ENCODE assay signal across 7 mouse cellular contexts in genomic region chr4:132113411-132114095, GRCm38 (mm10). TPM values are rescaled to one million over a fixed set of nuclear protein-coding genes. Genes with fewer than 3 reads are reported as not detected.
DNase-seq lines count a peak whose midpoint lies in the region; ATAC-seq and TF ChIP-seq lines count a peak whose summit lies in the region.

No protein-coding gene starts in this region.

- ATAC-seq in lung, embryonic 14.5 days (ENCODE audit: insufficient read depth): no peak
- no peak for ATAC-seq in embryonic facial prominence, embryonic 12.5 days (ENCODE audit: insufficient number of reproducible peaks, insufficient read depth, low FRiP score, low TSS enrichment)
- ATAC-seq in hindbrain, postnatal 0 days: peak; percentile 56; the same call in 1 of the 2 replicates
- peak; percentile 42; the same call in 1 of the 2 replicates for ATAC-seq in megakaryocyte-erythroid progenitor cell, adult 5-6 weeks (replicated peaks; ENCODE audit: low FRiP score, low TSS enrichment, poor library complexity, severe bottlenecking)
- no peak for ATAC-seq in frontal cortex, adult (ENCODE audit: low TSS enrichment)

- DNase-seq in lung, embryonic 14.5 days: peak; percentile 16
- DNase-seq in lung, postnatal 36 days: no peak
- peak; percentile 50 for DNase-seq in hindbrain, postnatal 0 days (ENCODE audit: low spot score)
- no peak for DNase-seq in adrenal gland, adult 8-10 months

- H3K27ac ChIP-seq in lung, embryonic 14.5 days (ENCODE audit: low read depth): no peak overlapping the region
- H3K27ac ChIP-seq in embryonic facial prominence, embryonic 12.5 days: no peak overlapping the region
- H3K27ac ChIP-seq in hindbrain, postnatal 0 days: no peak overlapping the region

- H3K4me2 ChIP-seq in lung, embryonic 14.5 days: peak overlapping the region; percentile 57
- H3K4me2 ChIP-seq in embryonic facial prominence, embryonic 12.5 days (replicated peaks): peak overlapping the region; percentile 44
- H3K4me2 ChIP-seq in hindbrain, postnatal 0 days (ENCODE audit: low read depth, low read length): peak overlapping the region; percentile 55

- no peak for TF ChIP-seq CTCF in lung, embryonic 14.5 days (IDR thresholded peaks at IDR 0.05; ENCODE audit: low read depth)
- no peak for TF ChIP-seq CTCF in hindbrain, postnatal 0 days (IDR thresholded peaks at IDR 0.05; ENCODE audit: low read depth)

- peaks cover 8% of the 10 kb centered on the region for H3K27me3 ChIP-seq in lung, embryonic 14.5 days (ENCODE audit: insufficient read depth, low read length)
- peaks cover 18% of the 10 kb centered on the region for H3K27me3 ChIP-seq in embryonic facial prominence, embryonic 12.5 days
- no peaks in the 10 kb centered on the region for H3K27me3 ChIP-seq in hindbrain, postnatal 0 days (ENCODE audit: insufficient read depth, low read length)

- H3K9ac ChIP-seq in lung, embryonic 14.5 days: no peak overlapping the region; the same call in 1 of the 2 replicates
- H3K9ac ChIP-seq in embryonic facial prominence, embryonic 12.5 days: peak overlapping the region; percentile 4; the same call in 1 of the 2 replicates
- H3K9ac ChIP-seq in hindbrain, postnatal 0 days (replicated peaks; ENCODE audit: low read length): peak overlapping the region; percentile 35; the same call in 1 of the 2 replicates

- peak overlapping the region; percentile 29 for H3K4me3 ChIP-seq in lung, embryonic 14.5 days (ENCODE audit: low read depth, low read length)
- H3K4me3 ChIP-seq in embryonic facial prominence, embryonic 12.5 days: peak overlapping the region; percentile 24
- peak overlapping the region; percentile 19 for H3K4me3 ChIP-seq in hindbrain, postnatal 0 days (ENCODE audit: low read length)

- H3K36me3 ChIP-seq in lung, embryonic 14.5 days (ENCODE audit: insufficient read depth): no peaks in the 10 kb centered on the region
- no peaks in the 10 kb centered on the region for H3K36me3 ChIP-seq in embryonic facial prominence, embryonic 12.5 days
- no peaks in the 10 kb centered on the region for H3K36me3 ChIP-seq in hindbrain, postnatal 0 days (ENCODE audit: insufficient read depth, low read length)

- WGBS in lung, embryonic 14.5 days: 38% methylated on average over 53 of the region's 53 CpGs
- WGBS in embryonic facial prominence, embryonic 12.5 days: 40% methylated on average over 53 of the region's 53 CpGs
- 42% methylated on average over 53 of the region's 53 CpGs for WGBS in hindbrain, postnatal 0 days

- no peaks in the 10 kb centered on the region for H3K4me1 ChIP-seq in lung, embryonic 14.5 days (ENCODE audit: insufficient read depth)
- no peaks in the 10 kb centered on the region; the same call in 1 of the 2 replicates for H3K4me1 ChIP-seq in embryonic facial prominence, embryonic 12.5 days
- no peaks in the 10 kb centered on the region for H3K4me1 ChIP-seq in hindbrain, postnatal 0 days (ENCODE audit: insufficient read depth, low read length)

- H3K9me3 ChIP-seq in lung, embryonic 14.5 days (ENCODE audit: low read depth, low read length): no peaks in the 10 kb centered on the region
- no peaks in the 10 kb centered on the region for H3K9me3 ChIP-seq in embryonic facial prominence, embryonic 12.5 days
- H3K9me3 ChIP-seq in hindbrain, postnatal 0 days (ENCODE audit: low read length): no peaks in the 10 kb centered on the region

RNA-seq across cellular contexts. Expression of gene Oprd1, which starts 30.7 kb away (rescaled TPM):
- polyA plus RNA-seq in lung, embryonic 14.5 days (2014; fragmentation: Nextera tagmentation; extraction: Ambion mirVana): 0.04 TPM in 1 of 2 replicates, not detected in the other
- polyA plus RNA-seq in embryonic facial prominence, embryonic 12.5 days (2016; fragmentation: Nextera tagmentation; extraction: Ambion mirVana): 0.51 and 0.52 TPM in 2 replicates
- total RNA-seq in hindbrain, postnatal 0 days (2014; rRNA removed): 3.5 and 6.3 TPM in 2 replicates
- polyA plus RNA-seq in hindbrain, postnatal 0 days (2015; fragmentation: Nextera tagmentation; extraction: Ambion mirVana): 0.66 and 0.86 TPM in 2 replicates
- total RNA-seq in megakaryocyte-erythroid progenitor cell, adult 5-6 weeks (2014; fragmentation: Nextera tagmentation): not detected in 2 replicates
- not detected in 2 replicates for total RNA-seq in megakaryocyte-erythroid progenitor cell, adult 5-6 weeks (2017)
- 1 to 10 TPM in 2 of 4 experiments, under 1 TPM in 2; 0.70 to 1.4 (median 0.93) TPM for total RNA-seq in adrenal gland, adult 8-10 months (2022)

RNA-seq across cellular contexts. Expression of gene Epb41, which starts 38.4 kb away (rescaled TPM):
- 79.1 and 86.3 TPM in 2 replicates for polyA plus RNA-seq in lung, embryonic 14.5 days (2014; fragmentation: Nextera tagmentation; extraction: Ambion mirVana)
- polyA plus RNA-seq in embryonic facial prominence, embryonic 12.5 days (2016; fragmentation: Nextera tagmentation; extraction: Ambion mirVana): 117 and 125 TPM in 2 replicates
- 69.7 and 70.1 TPM in 2 replicates for total RNA-seq in hindbrain, postnatal 0 days (2014; rRNA removed)
- polyA plus RNA-seq in hindbrain, postnatal 0 days (2015; fragmentation: Nextera tagmentation; extraction: Ambion mirVana): 33.3 and 33.7 TPM in 2 replicates
- total RNA-seq in megakaryocyte-erythroid progenitor cell, adult 5-6 weeks (2014; fragmentation: Nextera tagmentation): 92.6 and 109 TPM in 2 replicates
- 74.2 and 82.1 TPM in 2 replicates for total RNA-seq in megakaryocyte-erythroid progenitor cell, adult 5-6 weeks (2017)
- total RNA-seq in adrenal gland, adult 8-10 months (2022): 10 to 100 TPM; 44.7 to 57.0 (median 55.7) TPM

RNA-seq across cellular contexts. Expression of gene Gm10300, which starts 39.1 kb away (rescaled TPM):
- polyA plus RNA-seq in lung, embryonic 14.5 days (2014; fragmentation: Nextera tagmentation; extraction: Ambion mirVana): 0.08 and 0.11 TPM in 2 replicates
- polyA plus RNA-seq in embryonic facial prominence, embryonic 12.5 days (2016; fragmentation: Nextera tagmentation; extraction: Ambion mirVana): not detected in 2 replicates
- not detected in 2 replicates for total RNA-seq in hindbrain, postnatal 0 days (2014; rRNA removed)
- not detected in 2 replicates for polyA plus RNA-seq in hindbrain, postnatal 0 days (2015; fragmentation: Nextera tagmentation; extraction: Ambion mirVana)
- total RNA-seq in megakaryocyte-erythroid progenitor cell, adult 5-6 weeks (2014; fragmentation: Nextera tagmentation): 1.8 TPM in 1 of 2 replicates, not detected in the other
- total RNA-seq in megakaryocyte-erythroid progenitor cell, adult 5-6 weeks (2017): 0.99 and 3.7 TPM in 2 replicates
- under 1 TPM; 0.17 to 0.65 (median 0.40) TPM for total RNA-seq in adrenal gland, adult 8-10 months (2022)

Comparison
In these comparisons a context has a peak if more than half of its experiments do, and no peak if none do; other contexts are left out.
1. DNase-seq: peak in lung, embryonic 14.5 days (single experiment) and hindbrain, postnatal 0 days (single experiment); none in lung, postnatal 36 days (single experiment) and adrenal gland, adult 8-10 months (single experiment).
2. ATAC-seq: peak in hindbrain, postnatal 0 days (single experiment) and megakaryocyte-erythroid progenitor cell, adult 5-6 weeks (single experiment); none in lung, embryonic 14.5 days (single experiment), embryonic facial prominence, embryonic 12.5 days (single experiment) and frontal cortex, adult (single experiment).
3. Peak in every context shown above with its lines, with median percentiles within 50 percentile points of each other: H3K4me2 ChIP-seq and H3K4me3 ChIP-seq.